Mouse (Mus musculus): Measurements from ENCODE around the gene Tpm1. TPM values are rescaled to one million over a fixed set of nuclear protein-coding genes. Genes with fewer than 3 reads are reported as not detected.

Gene Tpm1
- total RNA-seq, 4 experiments from 2014 or later: 208 to 237 (median 224) TPM

- DNase-seq (ENCODE audit: low spot score in 2 of 2): no peak
Measured at GRCm38 (mm10) chr9:67028133-67028724, 21.0 kb downstream of the Tpm1 start.

- no peak for DNase-seq (ENCODE audit: low spot score in 2 of 2)
Measured at GRCm38 (mm10) chr9:67026890-67027289, 22.3 kb downstream of the Tpm1 start.

GRCm38 (mm10) chr9:67026061-67026460 is 23.1 kb downstream of the Tpm1 start:
- no peak for DNase-seq (ENCODE audit: low spot score in 2 of 2)

GRCm38 (mm10) chr9:67024889-67025692 is 24.1 kb downstream of the Tpm1 start:
- no peak for DNase-seq (ENCODE audit: low spot score in 2 of 2)

- DNase-seq (ENCODE audit: low spot score in 2 of 2): no peak
Measured at GRCm38 (mm10) chr9:67023371-67023770, 25.8 kb downstream of the Tpm1 start.

- no peak for DNase-seq (ENCODE audit: low spot score in 2 of 2)
Measured at GRCm38 (mm10) chr9:67020063-67020462, 29.1 kb downstream of the Tpm1 start.

GRCm38 (mm10) chr9:67013501-67013900 is 35.7 kb downstream of the Tpm1 start:
- no peak for DNase-seq (ENCODE audit: low spot score in 2 of 2)

- no peak for DNase-seq (ENCODE audit: low spot score in 2 of 2)
Measured at GRCm38 (mm10) chr9:67012470-67012869, 36.7 kb downstream of the Tpm1 start.

GRCm38 (mm10) chr9:67011483-67011882 is 37.7 kb downstream of the Tpm1 start:
- DNase-seq (ENCODE audit: low spot score in 2 of 2): no peak

GRCm38 (mm10) chr9:67008781-67009180 is 40.4 kb downstream of the Tpm1 start:
- DNase-seq (ENCODE audit: low spot score in 2 of 2): no peak

GRCm38 (mm10) chr9:67006376-67006775 is 42.8 kb downstream of the Tpm1 start:
- no peak for DNase-seq (ENCODE audit: low spot score in 2 of 2)

GRCm38 (mm10) chr9:67005161-67005742 is 44.0 kb downstream of the Tpm1 start:
- no peak for DNase-seq (ENCODE audit: low spot score in 2 of 2)

- no peak for DNase-seq (ENCODE audit: low spot score in 2 of 2)
Measured at GRCm38 (mm10) chr9:67003656-67004055, 45.5 kb downstream of the Tpm1 start.

GRCm38 (mm10) chr9:67003156-67003555 is 46.0 kb downstream of the Tpm1 start:
- peak in 1 of 2 experiments; percentile 42 for DNase-seq (ENCODE audit: low spot score in 2 of 2)

GRCm38 (mm10) chr9:67001506-67001905 is 47.7 kb downstream of the Tpm1 start:
- DNase-seq (ENCODE audit: low spot score in 2 of 2): no peak

- DNase-seq (ENCODE audit: low spot score in 2 of 2): peak in 1 of 2 experiments; percentile 46
Measured at GRCm38 (mm10) chr9:67001050-67001449, 48.2 kb downstream of the Tpm1 start.

GRCm38 (mm10) chr9:66999698-67000097 is 49.5 kb downstream of the Tpm1 start:
- DNase-seq (ENCODE audit: low spot score in 2 of 2): no peak

GRCm38 (mm10) chr9:66991750-66992410 is 57.3 kb downstream of the Tpm1 start:
- no peak for DNase-seq (ENCODE audit: low spot score in 2 of 2)

GRCm38 (mm10) chr9:66991021-66991749 is 58.0 kb downstream of the Tpm1 start:
- peak in 1 of 2 experiments; percentile 71 for DNase-seq (ENCODE audit: low spot score in 2 of 2)

GRCm38 (mm10) chr9:66990046-66990445 is 59.2 kb downstream of the Tpm1 start:
- DNase-seq (ENCODE audit: low spot score in 2 of 2): no peak

GRCm38 (mm10) chr9:66989581-66989980 is 59.6 kb downstream of the Tpm1 start:
- DNase-seq (ENCODE audit: low spot score in 2 of 2): peak in 1 of 2 experiments; percentile 33

All from left cerebral cortex, adult 8-10 months (tissue).